Mouse (Mus musculus): Measurements from ENCODE around the gene Fbxw9.
"Not testable (repeated sequence)": the region's sequence is repeated elsewhere in the genome, so short reads cannot be mapped to it uniquely, and the experiment has no call there.

Fbxw9 gene

DNA sequence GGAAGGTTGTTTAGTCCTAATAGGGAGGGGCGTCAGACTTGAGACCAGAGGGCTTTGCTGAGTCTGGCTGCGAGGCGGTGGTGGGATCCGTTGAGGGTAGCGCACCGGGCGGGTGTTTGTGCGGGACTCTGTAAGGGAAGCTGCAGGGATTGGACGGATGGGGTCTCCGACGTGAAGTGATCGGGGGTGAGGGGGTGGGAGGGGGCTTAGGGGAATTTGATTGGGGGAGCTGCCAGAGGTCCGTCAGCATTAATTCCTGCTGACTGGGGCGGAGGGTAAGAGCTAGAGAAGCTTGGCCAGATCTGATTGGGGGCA lies 22.5 kb upstream of the Fbxw9 start:
- no peak for DNase-seq (ENCODE audit: low read depth)

GRCm38 (mm10) chr8:85037681-85038531 lies 21.9 kb upstream of the Fbxw9 start:
- DNase-seq (ENCODE audit: low read depth) = no peak

GRCm38 (mm10) chr8:85043619-85044018 lies 16.2 kb upstream of the Fbxw9 start:
- no peak for DNase-seq (ENCODE audit: low read depth)

DNA sequence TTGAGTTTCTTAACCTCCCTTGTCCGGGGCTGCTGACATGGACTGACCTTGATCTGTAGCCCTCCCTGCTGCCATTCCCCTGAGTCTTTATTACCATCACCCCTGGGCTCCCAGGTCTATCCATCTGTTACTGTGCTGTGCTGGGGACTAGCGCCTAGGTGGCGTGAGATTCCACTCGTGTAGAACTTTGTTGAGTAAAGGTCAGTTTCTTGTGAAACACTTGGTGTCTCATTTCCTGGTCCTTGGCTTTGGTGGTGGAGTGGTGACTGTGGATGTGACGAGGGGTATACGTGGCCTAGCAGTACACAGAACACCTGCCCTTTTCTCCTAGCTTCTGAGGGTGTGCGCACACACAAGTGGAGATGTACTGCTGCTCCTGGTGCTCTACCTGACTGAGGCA lies 2.5 kb upstream of the Fbxw9 start:
- DNase-seq (ENCODE audit: low read depth) = no peak

GRCm38 (mm10) chr8:85062603-85063002 lies 2.7 kb downstream of the Fbxw9 start:
- no peak for DNase-seq (ENCODE audit: low read depth)

DNA sequence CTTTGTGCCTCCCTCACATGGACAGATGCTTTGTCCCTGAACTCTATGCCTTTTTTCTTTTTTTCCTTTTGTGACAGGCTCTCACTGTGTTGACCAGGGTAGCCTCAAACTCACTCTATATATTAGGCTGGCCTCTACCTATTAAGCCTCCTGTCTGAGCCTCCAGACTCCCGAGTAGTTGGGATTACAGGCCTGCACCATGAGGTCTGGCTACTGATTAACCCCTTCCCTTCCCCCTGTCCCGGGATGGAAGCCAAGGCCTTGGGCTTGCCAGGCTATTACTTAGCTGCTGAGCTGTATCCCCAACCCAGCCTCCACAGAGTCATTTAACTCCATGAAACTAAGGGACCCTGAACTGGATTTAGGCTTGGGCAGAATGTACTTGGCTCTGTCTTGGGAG lies 5.4 kb downstream of the Fbxw9 start:
- DNase-seq (ENCODE audit: low read depth) = no peak

DNA sequence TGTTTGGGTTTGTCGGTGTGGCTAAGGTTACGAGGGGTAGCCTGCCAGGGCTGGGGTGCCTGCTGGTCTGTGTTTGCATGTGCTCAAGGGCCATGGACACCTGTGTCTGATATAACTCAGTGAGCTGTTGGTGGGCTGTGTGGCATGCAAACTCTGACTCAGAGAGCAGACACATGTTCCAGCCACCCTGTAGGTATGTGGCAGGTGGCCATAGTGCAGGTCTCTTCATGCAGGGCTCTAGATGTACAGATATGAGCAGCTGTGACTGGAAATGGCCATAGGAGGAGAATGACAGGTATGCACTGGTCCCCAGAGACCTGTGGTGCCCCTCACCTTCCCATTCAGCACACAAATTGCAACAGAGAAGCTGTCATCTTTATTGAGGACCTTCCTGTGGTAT lies 7.3 kb downstream of the Fbxw9 start:
- DNase-seq (ENCODE audit: low read depth) = no peak

- no peak for DNase-seq (ENCODE audit: low read depth)
These were observed 8.1 kb downstream of the Fbxw9 start, which contains the start of gene Gm5741 for GRCm38 (mm10) chr8:85067982-85068381. Gene Gm5741 (minus strand): TSS chr8:85067982.

- DNase-seq (ENCODE audit: low read depth) = no peak
These were observed 11.2 kb downstream of the Fbxw9 start for GRCm38 (mm10) chr8:85071041-85071440.

DNA sequence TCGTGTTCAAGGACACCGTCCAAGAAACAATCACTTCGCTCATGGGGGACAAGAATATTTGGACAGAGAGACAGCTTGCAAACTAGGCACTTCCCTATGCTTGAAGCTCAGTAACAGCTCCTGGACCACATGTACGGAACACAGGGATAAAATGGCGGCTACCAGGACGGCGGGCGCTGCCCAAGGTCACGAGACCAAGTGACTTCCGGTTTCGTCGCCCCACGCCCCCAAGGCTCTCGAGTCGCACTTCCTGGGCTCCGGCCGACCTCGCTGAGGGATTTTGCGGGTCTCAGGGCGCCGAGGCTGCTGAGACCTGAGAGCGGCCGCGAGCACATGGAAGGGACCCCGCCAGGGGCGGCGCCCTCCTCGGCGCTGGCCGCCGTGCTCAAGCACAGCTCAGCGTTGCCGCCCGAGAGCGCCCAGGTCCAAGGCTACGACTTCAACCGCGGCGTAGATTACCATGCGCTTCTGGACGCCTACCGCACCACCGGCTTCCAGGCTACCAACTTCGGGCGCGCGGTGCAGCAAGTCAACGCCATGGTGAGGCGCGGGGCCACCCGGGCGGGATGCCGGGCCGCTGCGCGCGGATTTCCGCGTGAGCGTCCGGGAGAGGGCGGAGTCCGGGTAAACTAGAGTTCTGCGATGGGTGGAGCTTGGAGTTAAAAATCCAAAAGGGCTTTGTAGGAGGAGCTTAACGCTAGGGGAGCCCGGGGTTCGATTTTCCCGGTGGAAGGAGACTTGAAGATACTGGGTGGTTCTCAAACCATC lies 11.8 kb downstream of the Fbxw9 start, which contains the start of gene Dhps:
Dhps (plus strand) TSS at position 244 of the 768 bp plus-strand sequence.
- DNase-seq (ENCODE audit: low read depth) = peak; percentile 80

GRCm38 (mm10) chr8:85072364-85072929 lies 12.6 kb downstream of the Fbxw9 start:
- DNase-seq (ENCODE audit: low read depth) = no peak

- DNase-seq (ENCODE audit: low read depth) = no peak
These were observed 13.3 kb downstream of the Fbxw9 start for GRCm38 (mm10) chr8:85073041-85073612.

DNA sequence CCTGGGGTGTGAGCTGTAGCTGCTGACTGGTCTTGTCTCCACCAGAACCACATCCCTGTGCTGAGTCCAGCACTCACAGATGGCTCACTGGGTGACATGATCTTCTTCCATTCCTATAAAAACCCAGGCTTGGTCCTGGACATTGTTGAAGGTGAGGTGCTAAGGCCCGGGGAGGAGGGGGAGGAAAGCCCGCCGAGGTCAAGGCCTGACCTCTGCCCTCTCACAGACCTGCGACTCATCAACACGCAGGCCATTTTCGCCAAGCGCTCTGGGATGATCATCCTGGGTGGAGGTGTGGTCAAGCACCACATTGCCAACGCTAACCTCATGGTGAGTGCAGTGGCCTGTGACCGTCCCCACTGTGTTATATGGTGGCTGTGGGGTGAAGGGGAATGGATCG lies 14.3 kb downstream of the Fbxw9 start:
- no peak for DNase-seq (ENCODE audit: low read depth)

GRCm38 (mm10) chr8:85074617-85075016 lies 14.8 kb downstream of the Fbxw9 start:
- no peak for DNase-seq (ENCODE audit: low read depth)

GRCm38 (mm10) chr8:85076001-85076400 lies 16.1 kb downstream of the Fbxw9 start:
- DNase-seq (ENCODE audit: low read depth) = no peak

DNA sequence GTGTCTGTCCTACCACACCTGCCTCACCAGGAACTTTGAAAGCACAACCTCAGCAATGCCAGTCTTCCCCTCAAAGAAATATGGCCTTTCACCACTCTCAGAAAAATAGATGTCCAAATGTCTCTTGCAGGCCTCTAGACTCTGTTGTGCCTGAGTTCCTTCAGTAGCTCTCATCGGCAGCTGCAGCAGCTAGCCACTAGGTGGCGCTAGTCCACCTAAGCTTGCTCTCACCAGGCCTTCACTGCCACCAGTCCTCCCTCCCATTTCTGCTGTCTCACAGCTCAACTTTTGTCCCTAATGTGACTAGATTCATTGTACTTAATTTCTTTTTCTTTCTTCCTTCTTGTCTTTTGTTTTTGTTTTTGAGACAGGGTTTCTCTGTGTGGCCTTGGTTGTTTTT lies 17.1 kb downstream of the Fbxw9 start:
- peak; percentile 75 for DNase-seq (ENCODE audit: low read depth)

DNA sequence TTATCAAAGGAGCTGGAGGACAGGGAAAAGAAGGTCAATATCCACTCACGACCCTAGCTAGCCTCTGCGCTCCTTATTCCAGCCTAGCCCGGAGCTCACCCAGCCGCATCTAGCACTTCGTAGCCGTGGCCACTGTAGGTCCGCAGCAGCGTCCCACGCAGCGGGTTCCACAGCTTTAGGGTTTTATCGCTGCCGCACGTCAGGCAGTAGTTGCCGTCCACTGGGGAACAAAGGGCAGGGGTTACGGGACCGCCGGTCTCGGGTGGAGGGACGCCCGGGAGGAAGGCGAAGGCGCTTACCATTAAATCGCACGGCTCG lies 20.3 kb downstream of the Fbxw9 start:
- DNase-seq (ENCODE audit: low read depth) = no peak

GRCm38 (mm10) chr8:85080532-85081215 lies 20.8 kb downstream of the Fbxw9 start, which contains the start of gene Wdr83os:
Gene Wdr83os (plus strand): TSS chr8:85080740.
- DNase-seq (ENCODE audit: low read depth) = peak; percentile 68

DNA sequence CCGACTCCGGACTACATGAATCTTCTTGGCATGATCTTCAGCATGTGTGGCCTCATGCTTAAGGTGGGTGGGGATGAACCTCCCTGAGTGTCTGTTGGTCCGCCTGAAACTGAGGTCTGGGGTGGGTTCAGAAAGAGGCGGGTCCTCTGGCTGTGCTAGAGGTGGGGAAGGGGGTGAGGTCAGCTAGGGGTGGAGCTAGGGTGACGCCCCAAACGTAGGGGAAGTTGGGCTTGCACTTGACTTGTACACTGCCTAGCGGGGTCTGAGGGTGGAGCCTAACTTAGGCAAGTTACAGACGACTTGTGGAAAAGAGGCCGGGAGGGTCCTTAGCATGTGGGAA lies 21.3 kb downstream of the Fbxw9 start, which contains the start of gene Wdr83:
Wdr83 (minus strand) TSS at position 91 of the 340 bp plus-strand sequence.
- peak; percentile 82 for DNase-seq (ENCODE audit: low read depth)

- not testable (repeated sequence) for DNase-seq (ENCODE audit: low read depth)
These were observed 22.3 kb downstream of the Fbxw9 start for GRCm38 (mm10) chr8:85082169-85082568.

- DNase-seq (ENCODE audit: low read depth) = peak; percentile 88
These were observed 23.4 kb downstream of the Fbxw9 start, which contains the start of gene Man2b1 for GRCm38 (mm10) chr8:85083108-85083813. Gene Man2b1 (plus strand): TSS chr8:85083270.
